Mouse (Mus musculus) B cell, adult 2 months (primary cell): ENCODE measurements at regions not wholly inside any gene's neighbourhood (a gene's known extent, or its start where the extent isn't known, plus 50 kb on each side); places are given as distances from the start of the nearest gene placed in this dataset.
A peak's percentile ranks its signal among the peaks of the same experiment; 100 is the strongest.

ENCODE experiments used
- DNase-seq, 2 experiments: peaks; one replicate each; pipeline ENCODE4 v3.0.0; 2022

DNA sequence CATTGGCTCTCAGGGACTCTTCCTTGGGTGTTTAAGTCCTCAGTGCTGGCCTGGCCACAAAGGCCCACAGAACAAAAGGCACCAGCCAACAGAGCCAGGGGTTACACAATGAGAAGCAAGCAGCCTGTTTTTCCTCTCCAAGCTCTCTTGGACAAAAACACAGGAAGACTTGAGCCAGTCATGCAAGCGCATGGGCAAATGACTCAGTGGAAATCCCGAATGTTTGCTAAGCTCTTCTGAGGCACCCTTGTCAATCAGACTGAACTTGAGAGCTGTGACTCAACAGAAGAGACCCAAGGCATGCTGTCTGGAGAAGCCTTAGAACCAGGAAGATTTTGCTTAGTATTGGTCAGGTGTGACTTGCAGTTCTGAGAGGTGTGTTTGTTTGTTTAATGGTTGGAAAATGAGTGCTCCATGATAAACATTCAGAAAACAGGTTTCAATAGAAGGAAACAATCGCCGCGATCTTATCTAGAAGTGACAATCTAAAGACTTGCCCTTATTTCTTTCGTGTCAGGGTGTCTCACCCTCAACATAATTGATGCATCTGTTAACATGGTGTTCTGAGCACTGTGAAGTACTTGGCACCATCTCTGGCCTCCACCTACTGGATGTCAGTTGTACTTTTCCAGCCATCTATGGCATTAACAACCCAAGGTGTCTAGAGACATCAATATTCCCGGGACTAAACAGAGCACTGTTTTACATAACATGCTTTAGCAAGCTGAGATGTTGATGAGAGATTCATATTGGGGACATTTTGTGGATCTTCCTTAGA, 124.0 kb upstream of the Tmc1 start:
- DNase-seq: no peak

DNA sequence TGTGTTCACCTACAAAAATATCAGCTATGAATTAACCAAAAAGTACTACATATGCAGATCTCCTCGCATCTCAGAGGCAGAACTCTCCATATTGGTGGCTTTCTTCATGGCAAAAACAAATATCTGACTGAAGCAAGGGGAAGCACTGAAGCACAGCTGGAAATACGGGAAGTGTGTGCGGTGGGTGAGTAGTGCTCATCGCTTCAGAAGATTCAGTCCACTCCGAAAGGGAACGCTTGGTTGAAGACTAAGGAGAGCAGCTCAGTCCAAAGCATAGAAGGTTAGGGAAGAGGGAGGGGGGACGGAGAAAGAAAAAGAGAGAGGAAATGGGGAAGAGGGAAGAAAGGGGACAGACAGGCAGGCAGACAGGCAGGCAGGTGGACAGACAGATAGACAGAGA, 114.4 kb upstream of the Tmc1 start:
- no peak for DNase-seq

DNA sequence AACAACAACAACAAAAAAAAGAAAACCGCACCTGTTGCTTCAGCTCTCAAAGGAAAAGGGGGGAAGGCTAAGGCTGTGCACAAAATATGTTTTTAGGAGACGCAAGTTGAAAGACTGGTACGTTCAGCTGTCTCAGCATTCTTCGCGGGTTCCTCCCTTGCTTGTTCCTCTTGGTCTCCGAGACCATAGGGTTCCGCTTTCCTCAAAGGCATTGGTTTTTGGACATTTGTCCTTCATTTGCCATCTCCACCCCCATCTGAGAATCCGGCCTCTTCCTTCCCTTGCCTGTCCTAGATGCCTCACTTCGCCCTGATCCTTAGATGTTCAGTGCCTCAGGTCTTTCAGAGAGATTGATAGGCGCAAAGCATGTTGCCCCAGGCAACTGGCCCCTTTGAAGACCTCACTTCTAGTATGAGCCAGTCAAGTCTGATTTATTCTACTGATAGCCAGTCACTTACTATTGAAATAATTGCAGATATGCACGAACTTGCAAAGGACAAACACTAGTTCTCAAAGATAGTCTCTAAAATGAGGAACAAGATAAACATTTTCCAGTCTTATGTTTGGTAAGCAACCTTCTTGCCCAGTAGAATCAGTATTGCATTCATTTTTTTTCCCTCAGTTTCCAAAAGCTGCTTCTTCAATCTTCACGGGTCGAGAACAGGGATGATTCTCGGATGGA, 112.6 kb upstream of the Tmc1 start:
- no peak for DNase-seq

DNA sequence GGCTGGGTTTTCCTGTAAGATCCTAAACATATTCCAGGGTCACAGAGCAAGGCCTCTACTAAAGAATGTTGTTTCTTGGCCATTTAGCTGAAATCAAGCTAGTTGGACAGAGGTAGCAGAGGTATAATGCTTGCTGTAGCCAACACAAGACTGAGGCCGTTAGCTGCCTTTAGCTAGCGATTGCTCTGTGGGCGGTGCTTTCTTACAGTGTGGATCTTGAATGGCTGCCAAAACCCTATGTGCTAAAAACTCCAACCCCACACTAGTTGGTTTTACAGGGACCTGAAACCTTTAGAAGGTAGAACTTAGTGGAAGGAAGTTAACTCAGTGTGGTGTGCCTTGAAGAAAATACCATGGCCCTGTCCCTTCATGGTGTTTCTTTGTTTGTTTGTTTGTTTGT, 110.9 kb upstream of the Tmc1 start:
- no peak for DNase-seq

DNA sequence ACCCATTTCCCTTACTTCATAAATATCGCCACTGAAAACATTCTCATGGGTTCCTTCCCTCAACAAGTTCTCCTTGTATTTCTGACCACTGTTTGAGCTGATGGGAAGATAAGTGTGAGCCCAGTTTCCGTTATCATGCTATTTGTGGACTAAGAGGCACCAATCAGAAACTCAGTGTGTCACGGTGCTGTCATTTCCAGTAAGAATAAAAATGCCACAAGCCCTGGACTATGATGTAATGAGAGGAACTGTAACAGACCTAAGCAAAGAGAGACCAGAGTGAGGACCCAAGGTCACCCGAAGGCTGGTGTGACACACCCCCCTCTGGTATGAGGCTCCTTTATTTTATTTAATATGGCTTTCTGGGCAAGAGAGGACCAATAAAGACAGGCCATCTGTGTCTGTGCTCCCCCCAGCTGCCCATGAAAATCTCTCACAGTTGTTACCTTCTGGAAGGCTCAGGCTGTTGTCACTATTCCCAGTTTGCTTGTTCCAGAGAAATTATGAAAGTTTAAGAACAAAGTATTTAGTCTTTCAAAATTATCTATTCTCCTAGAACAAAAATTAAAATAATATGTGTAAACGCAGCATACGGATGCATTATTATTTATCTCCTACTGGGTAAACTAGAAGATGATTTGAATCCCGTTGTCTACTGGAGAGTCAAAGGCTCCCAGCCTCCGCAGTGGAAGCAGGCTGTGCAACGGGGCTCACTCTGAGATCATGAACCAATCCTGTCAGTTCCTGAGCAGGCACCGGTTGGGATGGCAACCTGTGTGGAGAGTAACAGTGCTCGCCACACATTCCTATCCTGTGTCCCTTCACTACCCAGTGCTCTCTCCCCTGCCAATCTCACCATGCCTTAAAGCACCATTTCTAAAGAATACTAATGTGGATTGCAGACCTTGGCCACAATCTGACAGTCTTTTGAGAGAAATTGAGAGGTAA, 99.9 kb upstream of the Tmc1 start:
- no peak for DNase-seq

DNA sequence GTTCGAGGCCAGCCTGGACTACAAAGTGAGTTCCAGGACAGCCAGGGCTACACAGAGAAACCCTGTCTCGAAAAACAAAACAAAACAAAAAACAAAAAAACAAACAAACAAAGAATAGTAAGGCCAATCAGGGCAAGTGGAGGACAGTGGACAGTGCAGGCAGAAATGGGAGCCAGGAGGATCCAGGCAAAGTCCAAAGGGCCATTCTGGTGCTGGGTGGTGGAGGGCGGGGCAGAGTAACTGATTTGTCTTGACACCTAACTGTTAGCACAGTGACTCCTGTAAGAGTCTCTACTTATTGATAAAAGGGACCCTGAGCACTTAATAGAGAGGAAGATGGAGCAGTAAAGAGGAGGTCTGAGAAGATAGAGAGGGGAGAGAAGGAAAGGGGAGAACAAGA, 98.8 kb upstream of the Tmc1 start:
- DNase-seq: no peak

DNA sequence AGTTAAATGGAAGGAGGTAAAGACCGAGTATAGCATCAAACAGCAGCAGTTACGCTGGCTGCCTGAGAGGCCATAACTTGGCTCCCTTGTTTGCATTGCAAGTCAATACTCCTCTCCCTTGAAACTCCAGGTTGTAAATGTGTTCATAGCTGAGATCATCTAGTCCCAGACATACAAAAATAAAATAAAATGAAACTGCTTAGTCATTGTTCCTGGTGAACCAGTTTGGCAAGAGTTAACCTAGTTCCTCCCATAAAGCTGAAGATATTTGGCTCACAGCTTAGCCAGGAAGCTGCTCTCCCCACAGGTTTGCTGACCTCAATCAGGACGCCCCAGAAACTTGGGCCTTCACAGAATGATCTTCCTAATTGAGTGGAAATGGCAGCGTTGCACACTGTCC, 97.9 kb upstream of the Tmc1 start:
- DNase-seq: no peak

DNA sequence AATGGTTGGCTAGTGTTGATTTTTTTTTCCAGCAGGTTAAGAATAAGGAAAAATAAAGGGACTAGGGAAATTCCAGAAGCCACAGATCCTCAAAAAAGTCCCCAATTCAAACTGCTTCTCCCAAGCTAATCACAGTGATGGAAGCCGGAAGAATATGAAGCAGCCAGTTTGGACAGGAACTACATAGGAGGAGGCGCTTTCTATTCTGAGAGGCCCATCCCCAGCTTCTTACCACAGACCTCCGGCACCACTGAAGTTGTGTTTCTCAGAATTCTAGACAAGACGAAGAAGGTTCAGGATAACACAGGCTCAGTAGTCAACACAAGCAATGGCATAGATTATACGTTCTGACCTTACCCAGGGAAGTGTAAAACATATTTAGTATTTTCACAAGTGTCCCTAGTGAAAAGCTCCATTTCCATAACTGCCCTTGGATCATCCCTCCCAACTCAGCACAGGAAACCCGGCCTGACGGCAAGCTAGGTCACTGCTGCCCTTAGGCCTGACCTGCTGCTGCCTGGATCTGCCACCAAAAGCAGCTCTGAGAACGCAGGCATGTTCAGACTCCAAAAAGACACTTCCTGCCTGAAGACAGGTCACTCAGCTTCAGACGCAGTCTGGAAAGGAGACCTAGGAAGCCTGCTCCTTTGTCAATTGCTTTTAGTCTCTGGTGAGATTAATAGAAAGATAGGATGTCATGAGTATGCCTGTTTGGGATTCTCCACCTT, 97.2 kb upstream of the Tmc1 start:
- no peak for DNase-seq

DNA sequence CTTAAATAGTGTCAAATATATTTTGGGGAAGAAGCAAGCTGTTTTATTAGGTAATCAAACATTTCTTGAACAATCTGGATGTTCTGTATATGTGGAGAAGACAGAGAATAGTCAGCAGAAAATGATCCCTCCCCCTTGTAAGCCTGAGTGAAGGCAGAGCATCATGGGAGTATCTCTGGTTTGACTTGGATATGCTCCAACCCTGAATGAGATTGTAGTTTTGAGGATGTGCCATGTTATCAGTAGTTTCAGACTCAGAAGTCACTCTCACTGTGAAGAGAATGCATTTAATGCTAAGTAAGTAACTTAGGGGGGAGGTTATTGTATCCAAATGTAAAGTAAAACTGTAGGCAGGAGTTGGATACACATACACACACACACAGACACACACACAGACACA, 95.3 kb upstream of the Tmc1 start:
- DNase-seq: no peak

DNA sequence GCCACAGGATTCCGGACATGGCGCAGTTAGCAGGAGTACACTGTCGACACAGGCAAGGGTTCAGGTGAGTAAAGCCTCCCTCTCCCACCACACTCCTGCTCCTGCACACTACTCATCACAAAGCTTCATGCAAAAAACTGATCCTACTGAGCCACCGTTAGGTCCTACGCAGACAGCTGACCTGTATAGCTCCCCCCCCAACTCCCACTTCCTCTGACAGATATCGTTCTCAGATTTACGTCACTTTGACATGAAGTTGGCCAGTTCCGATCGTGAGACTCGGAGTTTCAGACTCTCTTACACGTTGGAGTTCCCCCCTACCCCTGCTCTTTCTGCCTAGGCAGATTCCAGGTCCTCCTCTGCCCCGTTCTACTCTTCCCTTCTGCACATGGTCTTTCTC, 91.6 kb upstream of the Tmc1 start:
- peak in 1 of 2 experiments; percentile 3 for DNase-seq

DNA sequence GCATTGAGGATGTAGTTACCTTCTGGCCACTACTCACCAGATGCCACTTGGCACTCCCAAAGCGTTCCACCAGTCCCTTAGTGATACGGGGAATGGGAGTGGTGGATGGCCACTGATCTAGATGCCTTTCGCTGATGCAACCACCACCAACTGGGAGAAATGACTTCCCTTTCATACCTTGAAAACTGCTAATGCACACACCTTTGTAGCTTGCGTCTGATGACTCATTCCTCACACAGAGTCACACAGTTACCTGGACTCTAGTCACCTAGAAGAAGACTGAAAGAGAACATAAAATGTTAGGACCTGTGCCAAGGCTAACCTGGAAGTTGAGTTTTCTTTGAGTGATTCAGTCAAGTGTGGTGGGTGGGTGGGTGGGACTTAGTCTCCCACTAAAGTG, 90.0 kb upstream of the Tmc1 start:
- no peak for DNase-seq

DNA sequence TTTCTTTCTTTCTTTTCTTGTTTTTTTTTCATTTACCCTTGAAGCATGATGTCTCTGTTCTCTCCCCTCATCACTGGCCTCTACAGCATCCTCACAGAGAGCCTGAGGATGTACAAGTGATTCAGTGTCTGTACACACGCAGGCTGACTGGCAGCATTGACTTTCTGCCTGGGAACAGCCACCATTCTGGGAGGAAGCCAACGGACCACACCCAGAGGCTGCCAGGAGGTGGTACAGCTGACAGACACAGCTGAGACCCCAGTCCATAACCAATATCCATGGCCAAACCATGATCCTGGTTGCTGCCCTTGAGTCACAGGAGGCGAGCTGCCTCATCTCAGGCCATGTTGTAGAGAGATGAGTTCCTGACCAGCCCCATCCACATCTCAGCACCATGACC, 88.5 kb upstream of the Tmc1 start:
- no peak for DNase-seq

DNA sequence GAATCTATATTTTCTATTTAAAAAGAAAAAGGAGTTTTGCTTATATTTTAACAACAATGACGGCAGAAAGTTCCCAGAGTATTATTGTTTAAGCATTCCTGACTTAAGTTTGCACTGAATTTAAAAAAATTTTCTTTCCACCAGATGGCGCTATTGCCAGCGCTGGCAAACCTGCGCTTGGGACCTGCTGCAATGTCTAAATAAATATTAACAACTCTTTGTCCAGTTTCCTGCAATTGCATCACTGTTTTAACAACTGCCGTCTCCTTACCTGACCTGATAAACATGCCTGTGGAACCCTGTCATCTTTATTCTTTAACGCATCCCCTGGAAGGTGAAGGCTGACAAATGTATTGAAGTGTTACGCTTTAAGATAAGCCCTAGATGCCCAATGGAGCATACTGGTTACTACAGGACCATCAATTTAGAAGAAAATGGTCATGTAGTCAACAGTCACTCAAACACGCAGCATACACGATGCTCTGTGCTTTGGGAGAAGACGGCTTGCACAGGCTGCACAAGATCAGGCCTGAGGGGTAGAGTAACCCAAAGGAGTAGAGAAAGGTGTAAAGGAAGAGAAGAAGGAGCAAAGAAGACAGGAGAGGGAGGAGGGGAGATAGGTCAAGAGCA, 83.6 kb upstream of the Tmc1 start:
- DNase-seq: peak; percentile 41 to 46

DNA sequence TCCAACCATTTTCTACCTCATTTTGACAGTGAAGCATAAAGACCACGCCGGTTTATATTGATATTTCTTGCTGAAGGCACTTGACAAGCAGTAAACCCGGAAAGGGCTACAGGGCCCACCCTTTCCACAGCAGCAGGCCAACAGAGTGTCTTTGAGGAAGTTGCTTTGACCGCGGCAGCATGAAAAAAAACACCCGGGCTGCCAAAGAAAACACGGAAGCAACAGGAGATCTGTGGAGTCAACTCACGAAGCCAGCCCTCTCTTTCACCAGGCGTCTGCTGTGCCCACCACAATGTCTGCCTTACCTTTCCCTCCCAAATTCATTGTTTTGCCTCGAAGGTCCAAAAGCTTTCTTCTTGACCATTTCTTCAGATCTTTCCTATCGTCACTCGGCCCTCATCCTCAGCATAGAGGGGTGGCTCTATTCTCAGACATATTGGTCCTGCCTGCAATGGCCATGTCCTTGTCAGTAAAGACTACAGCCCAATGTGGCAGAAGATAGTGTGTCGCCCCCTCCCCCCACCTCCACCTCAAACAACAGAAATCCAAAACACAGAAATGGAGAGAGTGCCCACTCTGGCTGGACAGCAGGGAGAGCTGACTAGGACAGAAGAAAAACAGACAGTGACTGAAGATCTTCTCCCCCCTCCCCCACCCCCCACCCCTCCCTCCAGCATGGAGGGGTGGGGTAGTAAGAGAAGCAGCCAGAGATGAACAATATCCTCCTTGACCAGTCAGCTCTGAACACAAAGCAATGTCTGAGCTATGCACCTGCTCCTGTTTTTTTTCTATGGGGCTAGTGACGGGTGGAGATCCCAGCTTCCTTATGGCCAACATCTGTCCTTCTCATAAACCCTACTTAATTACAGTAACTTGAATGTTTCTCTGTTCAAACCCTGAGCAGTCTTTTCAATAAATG, 82.8 kb upstream of the Tmc1 start:
- DNase-seq: peak; percentile 74 to 76

DNA sequence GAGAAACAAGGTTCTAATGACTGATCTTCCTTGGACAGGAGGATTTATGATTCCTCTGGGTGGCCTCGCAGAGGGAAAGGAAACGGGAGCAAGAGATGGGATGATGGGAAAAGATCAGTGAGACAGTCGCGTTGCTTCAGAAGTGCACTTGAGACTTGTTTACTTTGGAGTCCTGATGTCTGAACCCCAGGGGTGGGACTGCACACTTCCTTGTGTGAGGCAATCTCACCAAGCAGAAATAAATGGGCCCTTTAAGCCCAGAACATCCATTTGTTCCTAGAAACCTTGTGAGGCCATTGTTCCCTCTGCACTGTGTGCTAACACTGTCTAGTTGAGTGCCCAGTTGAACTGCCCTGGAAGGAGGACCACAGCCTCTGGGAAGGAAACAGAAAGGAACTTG, 81.5 kb upstream of the Tmc1 start:
- DNase-seq: no peak

DNA sequence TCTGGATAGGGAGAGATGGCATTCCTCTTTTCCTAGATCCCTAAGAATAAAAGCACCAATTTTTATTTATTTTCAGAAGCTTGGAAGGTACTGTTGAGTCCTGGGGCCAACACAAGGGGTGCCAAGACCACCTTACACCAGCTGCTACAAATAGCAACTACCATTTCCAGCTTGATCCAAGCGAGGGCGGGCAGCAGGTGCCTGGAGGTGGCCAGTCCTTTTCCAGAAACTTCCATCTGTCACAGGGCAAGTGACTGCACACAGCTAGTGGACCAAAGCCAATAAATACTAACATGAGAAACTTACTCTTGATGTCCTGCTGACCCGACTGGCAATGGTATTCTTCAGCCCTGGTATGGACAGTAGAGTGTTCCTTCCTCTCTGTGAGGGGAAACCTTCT, 80.0 kb upstream of the Tmc1 start:
- DNase-seq: no peak

DNA sequence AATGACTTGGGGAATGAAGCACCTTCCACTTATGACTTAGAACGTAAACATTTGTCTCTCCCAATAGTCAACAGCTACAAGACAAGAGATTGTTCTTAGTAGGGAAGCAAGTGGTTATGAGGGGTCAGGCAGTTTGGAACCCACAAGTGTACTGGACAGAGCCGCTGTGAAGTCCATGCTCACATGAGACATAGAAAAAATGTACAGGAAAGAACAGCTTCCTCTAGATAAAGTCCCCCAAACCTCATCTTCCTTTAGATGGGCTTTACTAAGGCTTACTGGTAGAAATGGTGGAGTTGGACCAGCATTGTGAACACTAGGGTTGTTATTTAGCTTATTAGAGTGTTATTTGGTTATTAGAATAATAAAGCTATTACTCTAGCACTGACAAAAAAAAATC, 78.6 kb upstream of the Tmc1 start:
- DNase-seq: no peak

DNA sequence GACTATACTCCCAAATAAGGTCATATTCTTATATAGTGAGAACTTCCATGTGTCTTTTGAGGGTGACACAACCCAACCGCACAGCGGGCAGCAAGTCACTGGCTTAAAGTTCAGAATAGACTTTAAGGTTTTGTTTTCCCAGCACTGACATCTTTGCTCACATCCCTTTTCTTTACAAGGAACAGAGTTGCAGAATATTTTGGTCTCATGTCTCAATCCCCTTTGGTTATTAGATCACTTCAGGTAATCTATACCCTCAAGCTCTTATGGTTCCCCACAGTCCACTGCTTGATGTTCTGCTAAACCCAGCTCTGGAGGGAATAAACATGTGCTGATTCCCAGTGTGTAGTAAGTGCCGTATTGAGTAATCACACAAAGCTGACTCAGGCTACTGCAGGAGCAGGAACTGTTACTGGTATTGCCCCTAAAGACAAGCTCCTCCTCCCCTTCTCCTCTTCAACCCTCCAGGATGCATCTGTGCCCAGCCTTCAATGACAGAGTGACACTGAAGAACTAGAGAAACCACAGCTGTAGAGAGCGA, 77.8 kb upstream of the Tmc1 start:
- no peak for DNase-seq

DNA sequence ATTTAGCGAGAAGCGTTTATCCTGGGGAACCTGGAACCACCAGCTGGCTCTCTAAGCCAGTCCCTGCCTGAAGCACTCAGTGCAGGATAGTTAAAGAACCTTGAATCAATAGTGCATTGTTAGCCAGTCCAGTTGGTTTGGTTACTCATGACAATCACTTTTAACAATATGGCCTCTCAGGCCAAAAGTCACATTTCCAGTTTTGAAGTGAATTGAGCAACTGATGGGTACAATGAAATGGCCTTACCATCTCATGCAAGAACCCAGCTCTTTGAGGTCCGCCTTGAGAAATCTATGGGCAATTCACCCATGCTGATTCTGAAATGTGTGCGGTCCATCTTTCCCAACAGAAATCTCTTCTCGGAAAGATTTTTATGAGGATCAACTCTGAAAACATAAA, 77.0 kb upstream of the Tmc1 start:
- DNase-seq: no peak

DNA sequence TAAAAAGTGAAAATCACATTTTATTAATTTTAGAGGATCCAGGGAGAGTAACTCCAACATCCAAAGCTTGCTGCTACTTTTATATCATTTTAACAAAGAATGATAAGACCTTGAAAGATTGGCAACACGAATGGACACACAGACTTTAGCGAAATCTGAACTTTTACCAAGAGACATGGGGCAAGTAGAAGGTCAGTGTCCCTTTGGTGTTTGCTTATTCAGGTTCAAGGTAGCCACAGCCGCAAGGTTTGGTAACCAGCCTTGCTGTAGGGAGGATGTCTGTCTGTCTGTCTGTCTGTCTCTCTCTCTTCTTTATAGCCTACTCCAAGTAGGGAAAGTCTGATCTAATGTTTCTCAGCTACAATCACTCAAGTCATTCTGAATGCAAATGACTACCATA, 75.0 kb upstream of the Tmc1 start:
- no peak for DNase-seq

DNA sequence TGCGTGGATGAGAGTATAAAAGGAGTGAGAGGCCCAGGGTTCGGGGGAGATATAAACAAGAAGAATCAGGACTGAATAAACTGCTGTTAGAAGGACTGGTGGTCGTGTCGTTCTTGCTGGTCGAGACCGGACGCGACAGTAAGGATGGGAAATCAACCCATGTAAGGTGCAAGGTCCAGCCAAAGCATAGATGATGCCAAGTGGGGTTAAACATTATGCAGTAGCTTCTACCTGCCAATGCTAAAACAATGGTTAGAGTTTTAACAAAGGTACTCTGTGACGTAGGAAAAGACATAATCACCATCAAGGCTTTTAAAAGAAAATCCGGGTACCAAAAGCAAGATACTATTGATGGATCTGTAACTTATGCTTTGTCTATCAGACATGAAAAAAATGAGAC, 58.4 kb upstream of the Tmc1 start:
- DNase-seq: no peak
